Mouse (Mus musculus): Measurements from ENCODE around the gene BC035947. TPM values are rescaled to one million over a fixed set of nuclear protein-coding genes. Genes with fewer than 3 reads are reported as not detected.

Gene BC035947
- polyA plus RNA-seq, 1 experiment from 2014 or later, result 0.35 TPM

DNA sequence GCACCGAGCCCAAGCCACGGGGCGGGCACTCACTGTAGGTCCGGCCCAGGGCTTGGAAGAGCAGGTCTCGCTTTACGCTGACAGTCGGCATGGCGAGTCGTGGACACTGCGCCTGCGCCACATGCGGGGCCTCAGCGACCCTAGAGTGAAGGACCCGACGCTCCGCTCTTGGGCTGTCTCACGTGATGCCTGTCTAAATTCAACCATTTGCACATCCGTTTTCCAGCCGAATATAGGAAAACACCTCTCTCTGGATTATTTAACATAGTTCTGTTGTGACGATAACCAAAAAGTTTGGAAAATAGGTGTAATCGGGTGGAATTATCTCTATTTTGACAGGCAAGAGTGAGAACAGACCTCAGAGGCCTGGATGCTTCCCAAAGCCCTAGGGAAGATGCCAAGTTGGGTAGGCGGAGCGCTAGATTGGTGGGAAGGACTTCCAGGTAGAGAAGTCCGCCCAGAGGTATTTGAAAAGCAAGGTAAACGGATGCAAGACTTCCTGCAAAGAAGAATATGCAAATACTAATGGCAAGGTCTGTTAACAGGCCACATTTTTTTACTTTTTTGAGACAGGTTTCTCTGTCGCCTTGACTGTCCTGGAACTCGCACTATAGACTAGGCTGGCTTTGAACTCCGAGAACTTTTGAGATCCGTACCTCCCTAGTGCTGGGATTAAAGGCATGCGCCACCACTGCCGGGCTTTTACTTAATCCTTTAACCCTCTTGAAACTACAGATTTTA is 23.0 kb downstream of the BC035947 start, which contains the start of gene Farsb:
Gene Farsb, minus strand, starts transcription at position 146 of the 741 bp plus-strand sequence.
- ATAC-seq (ENCODE audit: low FRiP score), result peak; percentile 98
- H3K9ac ChIP-seq, result peak within 1 kb of the TSS; percentile 80
- no peaks in the 10 kb centered on the region for H3K27me3 ChIP-seq
- H3K4me1 ChIP-seq, result peaks cover 16% of the 10 kb centered on the region
- H3K27ac ChIP-seq, result no peak within 1 kb of the TSS
- H3K4me3 ChIP-seq, result peak within 1 kb of the TSS; percentile 87
- H3K4me2 ChIP-seq (replicated peaks), result peak within 1 kb of the TSS; percentile 87
- under 1% methylated on average over 31 of the region's 31 CpGs for WGBS
- H3K36me3 ChIP-seq, result no peaks in the 10 kb centered on the region
- H3K9me3 ChIP-seq (replicated peaks), result no peaks in the 10 kb centered on the region

GRCm38 (mm10) chr1:78488427-78488751 is 23.6 kb downstream of the BC035947 start:
- no peaks in the 10 kb centered on the region for H3K27me3 ChIP-seq
- peaks cover 16% of the 10 kb centered on the region for H3K4me1 ChIP-seq
- peak overlapping the region; percentile 87 for H3K4me3 ChIP-seq
- ATAC-seq (ENCODE audit: low FRiP score), result no peak; the same call in 1 of the 2 replicates
- peak overlapping the region; percentile 80 for H3K9ac ChIP-seq
- no peaks in the 10 kb centered on the region for H3K9me3 ChIP-seq (replicated peaks)
- WGBS, result under 1% methylated on average over 28 of the region's 28 CpGs
- no peak overlapping the region for H3K27ac ChIP-seq
- no peaks in the 10 kb centered on the region for H3K36me3 ChIP-seq
- peak overlapping the region; percentile 87 for H3K4me2 ChIP-seq (replicated peaks)

- Histone ChIP-seq H3K4me3 (no peak overlapping the region), H3K27me3 (no peaks in the 10 kb centered on the region), H3K9ac (no peak overlapping the region), H3K9me3 (replicated peaks) (no peaks in the 10 kb centered on the region), H3K36me3 (peaks cover 14% of the 10 kb centered on the region), H3K4me2 (replicated peaks) (no peak overlapping the region), H3K27ac (no peak overlapping the region), H3K4me1 (peaks cover 11% of the 10 kb centered on the region)
- 40% methylated on average over 2 of the region's 2 CpGs for WGBS
- no peak for ATAC-seq (ENCODE audit: low FRiP score)
These were observed 27.6 kb downstream of the BC035947 start for GRCm38 (mm10) chr1:78484361-78484760.

DNA sequence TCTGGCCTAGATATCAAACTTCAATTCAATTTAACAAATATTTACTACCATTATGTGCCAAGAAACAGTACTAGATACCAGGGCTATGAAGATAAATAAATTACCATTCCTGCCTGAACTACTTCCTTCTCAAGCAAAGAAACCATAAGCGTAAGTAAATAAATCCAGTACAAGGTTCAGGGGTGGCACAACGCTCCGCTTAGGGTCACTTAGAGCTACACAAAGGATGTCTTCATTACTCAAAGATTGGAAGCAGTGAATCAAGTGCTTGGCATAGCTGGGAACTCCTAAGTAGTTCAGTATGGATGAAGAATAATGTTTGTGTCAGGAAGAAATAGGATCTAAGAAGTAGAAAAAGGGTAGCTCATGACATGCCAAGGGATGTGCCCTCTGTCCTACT is 28.5 kb downstream of the BC035947 start:
- Histone ChIP-seq H3K27me3 (no peaks in the 10 kb centered on the region), H3K9ac (no peak overlapping the region), H3K4me2 (replicated peaks) (no peak overlapping the region), H3K4me3 (no peak overlapping the region), H3K4me1 (peaks cover 10% of the 10 kb centered on the region), H3K36me3 (peaks cover 17% of the 10 kb centered on the region), H3K27ac (no peak overlapping the region), H3K9me3 (replicated peaks) (no peaks in the 10 kb centered on the region)
- 97% methylated on average over 3 of the region's 3 CpGs for WGBS
- no peak for ATAC-seq (ENCODE audit: low FRiP score)

GRCm38 (mm10) chr1:78472441-78472840 is 39.5 kb downstream of the BC035947 start:
- no peaks in the 10 kb centered on the region for H3K27me3 ChIP-seq
- H3K27ac ChIP-seq, result no peak overlapping the region
- WGBS, result 95% methylated on average over 5 of the region's 5 CpGs
- H3K9ac ChIP-seq, result no peak overlapping the region
- no peaks in the 10 kb centered on the region for H3K4me1 ChIP-seq
- H3K9me3 ChIP-seq (replicated peaks), result no peaks in the 10 kb centered on the region
- H3K4me3 ChIP-seq, result no peak overlapping the region
- ATAC-seq (ENCODE audit: low FRiP score), result no peak
- H3K4me2 ChIP-seq (replicated peaks), result no peak overlapping the region
- H3K36me3 ChIP-seq, result peaks cover 38% of the 10 kb centered on the region

DNA sequence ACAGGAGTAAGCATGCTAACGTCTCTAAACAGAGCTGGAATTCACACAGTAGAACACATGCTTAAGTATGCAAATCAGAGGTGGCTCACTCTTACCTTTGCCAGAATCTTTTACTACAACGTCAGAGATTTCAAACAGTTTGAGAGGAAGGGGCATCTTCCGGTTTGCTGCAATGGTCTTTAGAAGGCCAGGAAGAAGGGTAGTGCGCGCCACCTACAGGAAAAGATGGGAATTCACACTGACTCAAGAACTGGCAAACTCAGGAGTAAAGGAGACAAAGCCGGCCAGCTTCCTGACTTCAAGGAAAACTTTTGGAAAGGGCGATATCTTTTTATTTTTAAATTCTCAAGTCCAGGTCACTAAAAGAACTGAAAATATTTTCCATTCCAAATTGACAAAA is 57.3 kb downstream of the BC035947 start:
- peaks cover 42% of the 10 kb centered on the region for H3K36me3 ChIP-seq

DNA sequence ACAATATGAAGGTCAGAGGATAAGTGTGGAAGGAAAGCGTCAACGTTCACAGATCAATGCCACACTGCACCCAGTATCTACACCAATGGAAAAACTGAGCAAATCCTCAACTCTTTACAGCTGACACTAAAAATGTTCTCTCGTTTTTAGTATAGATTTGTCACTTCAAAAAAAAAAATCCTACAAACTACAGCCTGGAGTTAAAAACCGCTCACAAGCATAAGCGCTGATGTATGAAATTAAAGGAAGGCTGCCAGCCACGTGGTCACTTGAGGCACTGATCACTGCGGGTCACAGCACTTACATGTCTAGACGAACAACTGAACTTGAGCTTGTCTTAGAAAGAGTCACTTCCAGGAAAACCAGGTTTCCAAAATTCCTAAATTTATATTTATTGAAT is 58.1 kb downstream of the BC035947 start:
- Histone ChIP-seq H3K9me3 (replicated peaks) (no peaks in the 10 kb centered on the region), H3K27me3 (no peaks in the 10 kb centered on the region), H3K27ac (no peak overlapping the region), H3K36me3 (peaks cover 35% of the 10 kb centered on the region), H3K4me1 (no peaks in the 10 kb centered on the region), H3K4me3 (no peak overlapping the region), H3K4me2 (replicated peaks) (no peak overlapping the region), H3K9ac (no peak overlapping the region)
- ATAC-seq (ENCODE audit: low FRiP score), result no peak
- WGBS, result 92% methylated on average over 8 of the region's 8 CpGs

More for the DNA sequence above, 57.3 kb downstream of the BC035947 start:
- Histone ChIP-seq H3K27me3 (no peaks in the 10 kb centered on the region), H3K4me2 (replicated peaks) (no peak overlapping the region), H3K9ac (no peak overlapping the region), H3K9me3 (replicated peaks) (no peaks in the 10 kb centered on the region), H3K4me3 (no peak overlapping the region), H3K4me1 (no peaks in the 10 kb centered on the region), H3K27ac (no peak overlapping the region)
- no peak for ATAC-seq (ENCODE audit: low FRiP score)
- WGBS, result 33% methylated on average over 7 of the region's 7 CpGs

- WGBS, result 89% methylated on average over 6 of the region's 6 CpGs
- peaks cover 37% of the 10 kb centered on the region for H3K36me3 ChIP-seq
- no peaks in the 10 kb centered on the region for H3K9me3 ChIP-seq (replicated peaks)
- no peak overlapping the region for H3K4me3 ChIP-seq
- no peak overlapping the region for H3K4me2 ChIP-seq (replicated peaks)
- H3K9ac ChIP-seq, result no peak overlapping the region
- no peaks in the 10 kb centered on the region for H3K4me1 ChIP-seq
- no peak overlapping the region for H3K27ac ChIP-seq
- ATAC-seq (ENCODE audit: low FRiP score), result no peak
- H3K27me3 ChIP-seq, result no peaks in the 10 kb centered on the region
These were observed 59.4 kb downstream of the BC035947 start for GRCm38 (mm10) chr1:78452544-78452943.

GRCm38 (mm10) chr1:78451070-78451854 is 60.7 kb downstream of the BC035947 start:
- Histone ChIP-seq H3K9ac (no peak overlapping the region), H3K4me3 (no peak overlapping the region), H3K36me3 (peaks cover 37% of the 10 kb centered on the region), H3K27me3 (no peaks in the 10 kb centered on the region), H3K4me1 (no peaks in the 10 kb centered on the region), H3K27ac (no peak overlapping the region), H3K9me3 (replicated peaks) (no peaks in the 10 kb centered on the region), H3K4me2 (replicated peaks) (no peak overlapping the region)
- no peak for ATAC-seq (ENCODE audit: low FRiP score)
- 83% methylated on average over 12 of the region's 12 CpGs for WGBS

GRCm38 (mm10) chr1:78448091-78448490 is 63.9 kb downstream of the BC035947 start:
- ATAC-seq (ENCODE audit: low FRiP score), result no peak
- H3K4me3 ChIP-seq, result no peak overlapping the region
- no peak overlapping the region for H3K27ac ChIP-seq
- H3K27me3 ChIP-seq, result no peaks in the 10 kb centered on the region
- no peaks in the 10 kb centered on the region for H3K9me3 ChIP-seq (replicated peaks)
- H3K4me2 ChIP-seq (replicated peaks), result no peak overlapping the region
- no peaks in the 10 kb centered on the region for H3K4me1 ChIP-seq
- no peak overlapping the region for H3K9ac ChIP-seq
- H3K36me3 ChIP-seq, result peaks cover 37% of the 10 kb centered on the region
- 78% methylated on average over 1 of the region's 1 CpGs for WGBS
